Mouse (Mus musculus): ENCODE measurements at regions not wholly inside any gene's neighbourhood (a gene's known extent, or its start where the extent isn't known, plus 50 kb on each side); places are given as distances from the start of the nearest gene placed in this dataset.

DNA sequence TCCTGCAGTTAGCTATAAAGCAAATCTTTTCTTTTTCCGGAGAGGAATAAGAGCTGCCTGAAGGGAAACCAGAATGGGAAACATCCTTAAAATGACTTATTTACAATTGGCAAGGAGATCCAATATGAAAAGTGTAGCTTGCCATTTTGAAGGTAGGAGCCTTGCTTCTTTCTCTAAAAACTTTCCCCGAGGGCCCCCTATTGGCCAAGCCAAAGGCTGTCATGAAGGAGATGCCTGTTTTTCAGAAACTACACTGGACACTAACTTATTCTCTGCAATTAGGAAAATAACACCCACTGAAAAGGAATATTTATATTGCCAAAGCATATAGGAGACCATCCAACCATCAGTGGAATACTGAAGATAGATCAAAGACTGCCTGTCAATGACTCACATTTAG, 312.8 kb upstream of the Thrb start:
- in situ Hi-C loops (cut with MboI; ENCODE audit: low pct_unique_long_range_greater_than_20kb in 1 of 2, low sequenced_read_pairs in 2 of 2, unreplicated experiment in 1 of 2) = no loop called here

DNA sequence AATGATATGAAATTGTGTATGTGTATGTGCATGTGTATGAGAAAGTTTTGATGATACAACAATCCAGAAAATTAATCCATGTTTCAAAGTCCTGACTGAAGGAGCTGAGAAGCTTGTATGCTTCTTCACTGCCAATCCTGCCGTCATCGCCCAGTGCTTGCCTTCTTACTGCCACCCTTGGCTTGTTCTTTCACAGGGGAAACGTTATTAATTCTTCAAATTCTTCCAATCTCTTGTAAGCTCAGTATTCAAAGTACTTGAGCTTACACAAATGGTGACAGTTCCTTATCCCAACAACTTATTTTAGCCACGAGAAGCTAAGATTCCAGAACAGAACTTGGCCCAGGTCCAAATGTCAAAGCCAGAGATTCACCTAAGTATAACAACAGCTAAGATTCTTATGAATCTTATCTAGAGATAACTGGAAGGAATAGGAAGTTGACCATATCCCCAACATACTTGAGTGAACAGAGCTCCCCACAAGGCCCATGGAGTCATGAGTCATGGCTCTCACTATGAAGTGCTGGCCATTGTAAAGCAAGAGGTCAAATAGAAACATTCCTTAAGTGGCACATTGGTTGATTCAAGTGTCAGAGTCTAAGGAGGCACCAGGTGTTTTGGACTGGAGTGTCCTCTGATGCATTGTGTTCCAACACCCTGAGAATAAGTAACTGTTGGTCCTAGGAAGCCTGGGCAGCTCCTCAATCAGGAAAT, 307.6 kb upstream of the Thrb start:
- in situ Hi-C loops (cut with MboI; ENCODE audit: low pct_unique_long_range_greater_than_20kb in 1 of 2, low sequenced_read_pairs in 2 of 2, unreplicated experiment in 1 of 2) = no loop called here

DNA sequence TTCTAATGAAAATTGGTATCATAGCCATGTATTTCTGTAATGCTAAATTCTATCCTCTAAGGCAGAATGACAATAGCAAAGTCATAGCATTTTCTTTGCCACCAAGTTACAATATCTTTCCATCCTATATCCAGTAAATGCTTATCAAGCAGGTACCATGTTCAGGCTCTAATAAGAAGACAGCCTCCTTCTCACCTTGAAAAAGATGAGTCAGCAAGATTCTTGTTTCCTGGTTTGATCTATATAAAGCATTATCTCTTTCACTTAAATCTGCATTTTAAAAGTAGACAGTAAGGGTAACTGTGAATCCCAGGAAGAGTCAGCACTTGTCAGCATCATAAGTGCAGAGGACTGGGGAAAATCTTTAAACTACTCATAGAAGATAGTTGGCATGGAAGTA, 298.2 kb upstream of the Thrb start:
- in situ Hi-C loops (cut with MboI; ENCODE audit: low pct_unique_long_range_greater_than_20kb in 1 of 2, low sequenced_read_pairs in 2 of 2, unreplicated experiment in 1 of 2) = no loop called here

DNA sequence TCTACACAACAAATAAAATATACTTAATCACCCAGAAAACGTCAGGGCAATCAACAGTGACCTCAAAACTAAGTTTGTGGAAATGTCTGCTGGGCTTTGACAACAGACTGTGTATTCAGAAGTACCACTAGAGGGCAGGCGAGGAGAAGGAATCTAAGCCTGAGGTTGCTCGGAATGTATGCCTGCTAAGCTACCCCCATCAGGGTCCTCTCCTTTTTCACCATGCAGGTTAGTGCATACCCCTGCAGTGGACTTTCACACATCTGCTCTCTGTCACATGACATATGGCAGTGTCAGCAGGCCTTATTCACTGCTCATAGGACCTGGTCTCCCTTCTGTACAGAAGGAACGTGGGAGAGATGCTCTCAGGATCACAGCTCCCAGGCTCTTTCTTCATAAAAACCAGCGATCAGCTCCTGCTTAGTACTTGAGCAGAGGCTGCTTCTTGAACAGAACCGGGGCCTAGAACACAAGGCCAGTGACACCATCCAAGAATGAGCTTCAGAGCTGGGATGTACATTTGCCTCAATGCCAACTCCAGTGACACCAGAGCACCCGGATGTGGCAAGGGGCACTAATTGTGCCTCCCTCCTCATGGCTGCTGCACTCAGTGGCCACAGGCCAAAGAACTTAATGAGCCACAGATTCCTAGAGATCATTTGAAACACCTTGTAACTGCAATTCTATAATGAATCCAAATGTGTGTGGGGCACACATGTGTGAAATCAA, 257.1 kb upstream of the Thrb start:
- in situ Hi-C loops (cut with MboI; ENCODE audit: low pct_unique_long_range_greater_than_20kb in 1 of 2, low sequenced_read_pairs in 2 of 2, unreplicated experiment in 1 of 2) = loop anchor here (10.0 to 25.0 kb wide), 2 partner anchors 759 to 762 kb away; no protein-coding TSS in a partner anchor

DNA sequence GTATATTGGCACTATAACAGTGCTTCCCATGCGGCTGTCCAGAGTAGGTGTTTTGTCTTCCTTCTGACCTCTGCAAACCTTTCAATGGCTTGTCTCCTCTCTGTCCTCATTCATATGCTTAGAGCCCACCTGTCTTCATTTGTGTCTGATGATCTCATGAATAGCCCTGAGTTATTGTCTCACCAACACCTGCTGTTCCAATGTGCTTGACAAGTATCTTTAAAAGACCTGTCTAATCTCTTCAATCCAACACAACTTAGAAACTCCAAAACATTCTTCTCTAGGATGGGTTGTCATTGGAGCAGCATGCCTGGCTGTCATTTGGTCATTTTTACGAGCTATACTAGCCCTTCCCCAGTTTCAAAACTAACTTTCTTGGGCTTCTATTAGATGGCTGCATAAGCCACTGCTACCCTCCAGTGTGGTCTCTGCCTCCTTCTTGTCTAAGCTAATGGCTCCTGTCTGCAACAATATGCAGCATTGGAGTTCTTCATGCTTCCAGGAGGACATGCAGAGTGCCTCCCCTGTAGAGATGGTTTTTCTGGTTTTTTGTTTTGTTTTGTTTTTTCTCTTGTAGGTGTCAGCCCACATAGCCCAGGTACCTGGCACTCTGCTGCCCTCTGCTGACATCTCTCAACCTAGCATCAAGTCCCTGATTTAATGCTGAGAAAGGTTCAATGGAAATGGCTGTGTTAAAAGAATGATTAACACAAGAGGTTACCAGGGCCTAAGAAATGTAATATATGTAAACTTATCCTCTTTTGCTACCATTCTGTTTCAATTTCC, 254.3 kb upstream of the Thrb start:
- in situ Hi-C loops (cut with MboI; ENCODE audit: low pct_unique_long_range_greater_than_20kb in 1 of 2, low sequenced_read_pairs in 2 of 2, unreplicated experiment in 1 of 2) = loop anchor here (10.0 to 25.0 kb wide), 2 partner anchors 757 to 759 kb away; no protein-coding TSS in a partner anchor

DNA sequence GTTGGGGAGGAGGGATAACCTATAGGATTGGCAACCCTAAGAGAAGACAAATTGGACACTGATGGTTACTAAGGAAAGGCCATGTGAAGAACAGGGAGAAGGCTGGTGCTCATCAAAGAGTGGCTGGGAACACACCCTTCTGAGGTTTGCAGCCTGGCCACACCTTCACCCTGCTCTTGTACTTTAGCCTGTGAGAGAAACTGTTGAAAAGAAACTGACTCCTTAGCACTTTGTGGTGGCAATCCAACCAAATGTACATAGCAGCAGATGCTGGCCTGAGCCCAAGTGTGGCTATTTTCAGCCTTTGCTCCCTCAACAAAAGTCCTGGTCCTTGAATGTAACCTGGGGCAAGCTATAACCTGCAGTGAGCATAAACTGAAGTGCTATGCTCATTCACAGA, 253.2 kb upstream of the Thrb start:
- in situ Hi-C loops (cut with MboI; ENCODE audit: low pct_unique_long_range_greater_than_20kb in 1 of 2, low sequenced_read_pairs in 2 of 2, unreplicated experiment in 1 of 2) = loop anchor here (10.0 to 25.0 kb wide), 2 partner anchors 755 to 758 kb away; no protein-coding TSS in a partner anchor

DNA sequence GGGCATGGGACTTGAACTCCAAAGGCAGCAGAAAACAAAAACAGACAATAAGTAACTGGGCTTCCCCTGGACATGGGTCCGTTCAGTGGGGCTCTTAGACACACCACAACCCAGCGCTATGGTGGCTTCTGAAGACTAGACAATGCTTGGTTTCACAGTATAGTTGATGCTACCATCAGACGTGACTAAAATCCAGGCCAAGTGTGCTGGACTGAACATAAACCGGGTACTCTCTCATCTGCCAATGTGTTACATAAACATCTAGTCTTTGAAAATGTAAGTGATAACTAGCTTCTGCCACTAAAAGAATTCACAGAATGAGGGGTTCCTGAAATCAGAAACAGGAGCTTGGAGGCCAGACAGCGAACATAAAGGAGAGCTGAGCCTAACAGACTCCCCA, 251.7 kb upstream of the Thrb start:
- in situ Hi-C loops (cut with MboI; ENCODE audit: low pct_unique_long_range_greater_than_20kb in 1 of 2, low sequenced_read_pairs in 2 of 2, unreplicated experiment in 1 of 2) = loop anchor here (10.0 to 25.0 kb wide), 2 partner anchors 754 to 756 kb away; no protein-coding TSS in a partner anchor

DNA sequence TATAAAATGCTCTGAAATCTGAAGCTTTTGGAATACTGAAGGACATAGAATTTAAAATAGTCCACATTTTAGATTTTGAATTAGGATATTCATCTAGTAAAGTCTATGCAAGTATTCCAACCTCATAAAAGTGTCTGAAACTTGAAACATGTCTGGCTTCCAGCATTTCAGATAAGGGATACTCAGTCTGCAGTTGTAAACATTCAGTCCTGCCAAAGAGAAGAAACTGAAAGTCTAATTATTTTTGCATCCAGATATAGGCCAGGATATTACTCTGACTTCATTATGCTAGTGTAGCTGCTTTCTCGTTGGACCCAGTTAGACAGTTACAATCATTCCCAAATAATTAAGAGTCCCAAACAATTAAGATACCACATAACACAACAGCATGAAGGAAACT, 251.2 kb upstream of the Thrb start:
- in situ Hi-C loops (cut with MboI; ENCODE audit: low pct_unique_long_range_greater_than_20kb in 1 of 2, low sequenced_read_pairs in 2 of 2, unreplicated experiment in 1 of 2) = loop anchor here (10.0 to 25.0 kb wide), 2 partner anchors 753 to 756 kb away; no protein-coding TSS in a partner anchor

DNA sequence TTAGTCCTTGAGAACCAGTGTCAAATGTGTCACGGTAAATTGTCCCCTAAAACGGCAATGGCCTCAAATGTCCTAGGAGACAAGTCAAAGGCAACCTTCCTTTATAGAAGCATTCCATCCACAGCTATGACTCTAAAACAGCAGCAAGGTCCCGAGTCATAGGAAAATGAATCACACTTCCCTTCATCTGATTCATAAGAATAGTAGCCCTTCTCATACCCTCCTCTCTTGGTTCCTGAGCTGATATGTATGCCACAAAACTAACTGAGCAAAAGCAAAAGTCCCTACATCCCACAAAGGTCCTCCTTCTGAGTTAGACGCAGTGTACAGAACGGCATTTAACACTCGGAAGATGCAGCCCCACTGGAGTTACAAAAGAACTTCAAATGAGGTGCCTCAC, 250.6 kb upstream of the Thrb start:
- in situ Hi-C loops (cut with MboI; ENCODE audit: low pct_unique_long_range_greater_than_20kb in 1 of 2, low sequenced_read_pairs in 2 of 2, unreplicated experiment in 1 of 2) = loop anchor here (10.0 to 25.0 kb wide), 2 partner anchors 753 to 755 kb away; no protein-coding TSS in a partner anchor

DNA sequence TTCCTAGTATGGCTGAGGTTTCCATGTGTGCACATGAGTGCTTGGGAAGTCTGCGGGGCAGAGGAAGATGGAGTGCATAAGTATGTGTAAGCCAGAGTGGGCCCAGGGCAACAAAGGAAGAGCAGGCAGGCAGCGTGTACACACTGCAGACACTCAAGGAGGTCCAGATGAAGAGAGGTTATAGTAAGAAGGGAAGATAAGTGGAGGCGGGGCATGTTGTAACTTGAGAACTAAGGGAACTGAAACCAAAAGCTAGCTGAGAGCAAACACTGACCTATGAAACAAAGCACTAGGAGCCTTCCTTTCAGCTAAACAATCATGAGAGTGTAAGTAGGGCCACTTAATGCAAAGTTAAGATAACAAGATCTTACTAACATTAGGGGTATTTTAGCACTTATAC, 249.3 kb upstream of the Thrb start:
- in situ Hi-C loops (cut with MboI; ENCODE audit: low pct_unique_long_range_greater_than_20kb in 1 of 2, low sequenced_read_pairs in 2 of 2, unreplicated experiment in 1 of 2) = loop anchor here in 1 of 2 experiments (25.0 kb wide), 1 partner anchor 752 kb away; no protein-coding TSS in a partner anchor

DNA sequence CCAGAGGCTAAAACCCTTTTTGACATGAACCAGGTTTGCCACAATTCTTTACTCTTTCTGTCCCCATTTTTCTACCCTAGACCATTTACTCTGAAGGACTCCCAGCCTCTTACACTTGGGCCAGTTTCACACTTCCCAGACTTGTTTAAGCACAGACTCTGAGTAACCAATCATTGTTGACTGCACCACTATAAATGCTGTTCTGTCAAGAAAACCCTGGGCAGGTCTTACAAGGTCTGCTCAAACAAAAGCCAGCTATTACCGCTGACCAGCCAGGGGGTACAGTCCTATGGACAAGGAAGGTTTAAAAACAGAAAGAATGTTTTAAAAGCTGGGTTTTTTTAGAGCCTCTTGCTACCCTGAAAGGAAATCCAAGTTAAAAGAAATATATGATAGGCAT, 248.8 kb upstream of the Thrb start:
- in situ Hi-C loops (cut with MboI; ENCODE audit: low pct_unique_long_range_greater_than_20kb in 1 of 2, low sequenced_read_pairs in 2 of 2, unreplicated experiment in 1 of 2) = loop anchor here in 1 of 2 experiments (25.0 kb wide), 1 partner anchor 751 kb away; no protein-coding TSS in a partner anchor

DNA sequence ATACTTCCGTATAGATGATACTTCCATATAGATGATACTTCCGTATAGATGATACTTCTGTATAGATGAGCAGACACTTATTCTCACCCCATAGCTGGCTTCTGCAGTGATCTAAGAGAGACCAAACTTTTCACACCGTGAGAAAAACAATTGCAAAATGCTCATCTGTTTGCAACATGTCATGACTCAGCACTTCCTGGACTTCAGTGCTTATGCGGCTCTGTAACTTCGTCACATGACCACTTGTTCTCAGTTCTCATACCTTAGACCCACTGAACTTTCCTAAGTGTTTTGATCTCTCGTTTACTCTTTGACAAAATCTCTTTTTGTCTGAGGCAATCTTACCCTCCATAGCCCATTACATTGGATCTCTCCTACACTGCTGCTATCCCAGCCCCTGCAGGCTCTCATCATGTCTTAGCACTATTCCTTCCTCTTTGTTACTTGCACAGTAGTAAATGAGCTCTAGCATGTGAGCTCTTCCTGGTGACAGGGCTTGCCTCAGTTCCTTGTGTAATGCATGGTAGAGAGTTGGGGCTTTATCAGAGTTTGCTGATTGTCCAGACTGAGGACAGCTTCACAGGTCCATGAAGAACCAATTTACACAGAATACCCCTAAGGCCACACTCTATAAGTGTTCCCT, 245.7 kb upstream of the Thrb start:
- in situ Hi-C loops (cut with MboI; ENCODE audit: low pct_unique_long_range_greater_than_20kb in 1 of 2, low sequenced_read_pairs in 2 of 2, unreplicated experiment in 1 of 2) = loop anchor here in 1 of 2 experiments (25.0 kb wide), 1 partner anchor 748 kb away; no protein-coding TSS in a partner anchor

DNA sequence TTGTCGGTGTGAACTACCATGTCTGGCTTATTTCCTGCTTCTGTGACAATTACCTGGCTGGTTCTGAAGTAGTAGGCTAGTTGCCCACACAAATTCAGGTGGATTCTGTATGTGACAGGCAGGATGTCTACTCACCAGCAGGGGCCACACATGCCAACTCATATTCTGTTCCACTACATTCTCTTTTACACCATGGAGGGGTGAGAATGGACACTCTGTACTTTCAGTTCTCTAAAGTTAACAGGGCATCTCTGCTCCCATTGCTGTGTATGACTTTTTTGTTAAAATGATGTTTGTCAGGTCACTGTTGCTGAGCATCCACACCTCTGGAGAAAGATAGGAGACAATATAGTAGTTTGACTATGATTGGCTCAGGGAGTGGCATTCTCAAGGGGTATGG, 232.3 kb upstream of the Thrb start:
- in situ Hi-C loops (cut with MboI; ENCODE audit: low pct_unique_long_range_greater_than_20kb in 1 of 2, low sequenced_read_pairs in 2 of 2, unreplicated experiment in 1 of 2) = no loop called here

DNA sequence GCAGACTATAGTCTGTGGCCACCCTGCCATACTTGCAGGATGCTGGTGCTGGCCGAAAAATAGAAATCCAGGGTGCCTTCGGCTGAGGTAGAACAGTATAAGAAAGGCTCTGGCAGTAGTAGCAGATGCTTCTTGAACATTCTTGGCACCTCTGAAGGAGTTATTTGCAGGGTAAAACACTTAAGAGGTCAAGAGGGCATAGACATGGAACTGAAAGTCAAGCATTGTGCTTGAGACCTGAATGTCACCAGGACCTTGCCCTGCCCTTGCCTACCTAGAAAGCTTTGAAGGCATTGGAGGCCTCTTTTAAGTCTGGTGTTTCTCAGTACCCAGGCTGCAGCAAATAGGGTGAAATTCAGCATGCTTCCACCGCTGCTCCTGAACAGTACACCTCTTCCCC, 230.9 kb upstream of the Thrb start:
- in situ Hi-C loops (cut with MboI; ENCODE audit: low pct_unique_long_range_greater_than_20kb in 1 of 2, low sequenced_read_pairs in 2 of 2, unreplicated experiment in 1 of 2) = no loop called here

DNA sequence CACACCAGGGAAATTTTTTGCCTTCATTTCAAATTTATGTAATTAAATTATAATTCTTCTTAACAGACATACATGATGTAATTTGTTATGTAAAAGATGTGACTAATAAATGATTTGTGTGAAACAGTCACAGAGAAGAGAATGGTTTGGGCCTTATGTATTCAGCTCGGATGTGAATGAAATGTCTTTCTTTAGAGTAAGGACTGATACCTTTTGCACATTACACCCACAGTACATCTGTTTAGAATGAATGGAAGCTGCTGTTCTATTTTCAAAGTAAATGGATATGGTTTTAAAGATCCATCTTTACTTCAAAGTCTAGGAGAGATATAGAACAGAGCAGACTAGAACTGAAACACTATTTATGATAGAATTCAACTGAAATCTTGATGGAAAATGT, 226.7 kb upstream of the Thrb start:
- in situ Hi-C loops (cut with MboI; ENCODE audit: low pct_unique_long_range_greater_than_20kb in 1 of 2, low sequenced_read_pairs in 2 of 2, unreplicated experiment in 1 of 2) = no loop called here

DNA sequence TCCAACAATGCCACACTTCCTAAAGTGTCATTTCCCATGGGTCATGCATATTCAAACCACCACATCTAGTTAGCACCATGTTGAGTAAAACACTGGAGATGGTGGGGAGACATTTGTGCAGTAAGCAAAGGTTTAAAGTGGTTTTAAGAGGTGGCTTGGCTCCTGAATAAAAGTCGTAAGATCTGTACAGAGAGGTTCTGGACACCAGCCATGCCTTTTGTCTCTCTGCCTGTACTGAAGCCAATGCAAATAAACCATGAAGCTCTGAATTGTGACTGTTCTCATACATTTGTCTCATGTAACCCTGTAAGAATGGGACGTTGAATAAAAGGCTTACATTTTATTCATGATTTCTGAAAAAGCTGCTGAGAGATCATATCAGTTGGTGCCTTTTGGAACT, 202.1 kb upstream of the Thrb start:
- in situ Hi-C loops (cut with MboI; ENCODE audit: low pct_unique_long_range_greater_than_20kb in 1 of 2, low sequenced_read_pairs in 2 of 2, unreplicated experiment in 1 of 2) = no loop called here

DNA sequence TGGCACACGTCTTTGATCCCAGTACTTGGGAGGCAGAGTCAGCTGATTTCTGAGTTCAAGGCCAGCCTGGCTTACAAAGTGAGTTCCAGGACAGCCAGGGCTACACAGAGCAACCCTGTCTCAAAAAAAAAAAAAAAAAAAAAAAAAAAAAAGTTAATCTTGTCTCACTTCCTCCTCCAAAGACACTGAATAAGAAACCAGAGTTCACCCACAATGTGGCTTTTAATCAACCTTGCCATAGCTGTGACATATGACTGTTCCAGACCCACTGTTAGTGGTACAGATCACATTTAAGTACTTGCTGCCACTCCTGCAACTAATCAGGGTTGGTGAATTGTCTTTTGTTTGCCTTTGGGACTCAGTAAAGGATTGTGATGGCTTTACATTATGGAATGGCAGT, 181.1 kb upstream of the Thrb start:
- in situ Hi-C loops (cut with MboI; ENCODE audit: low pct_unique_long_range_greater_than_20kb in 1 of 2, low sequenced_read_pairs in 2 of 2, unreplicated experiment in 1 of 2) = no loop called here

DNA sequence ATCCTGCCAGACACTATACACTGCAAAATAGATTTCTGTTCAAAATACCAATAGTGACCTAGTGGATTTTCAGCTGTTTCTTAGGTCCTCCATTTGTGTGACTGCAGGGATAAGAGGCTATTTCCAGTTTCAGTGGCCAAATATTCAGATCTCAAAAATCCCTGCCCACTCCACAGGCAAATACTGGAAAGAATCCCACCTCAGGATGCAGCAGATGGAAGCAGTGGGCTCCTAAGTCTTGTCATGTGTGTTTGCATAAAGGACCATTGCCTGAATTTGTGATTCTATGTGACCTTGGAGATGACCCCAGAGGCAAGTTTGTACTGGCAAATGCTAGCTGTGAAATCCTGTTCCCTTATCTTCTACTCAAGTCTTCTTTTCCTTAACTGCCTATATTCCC, 175.2 kb upstream of the Thrb start:
- in situ Hi-C loops (cut with MboI; ENCODE audit: low pct_unique_long_range_greater_than_20kb in 1 of 2, low sequenced_read_pairs in 2 of 2, unreplicated experiment in 1 of 2) = no loop called here

Data from mouse embryonic stem cell (cell line).